1 mouse cellular context compared by ENCODE assay signal in the genomic region with DNA sequence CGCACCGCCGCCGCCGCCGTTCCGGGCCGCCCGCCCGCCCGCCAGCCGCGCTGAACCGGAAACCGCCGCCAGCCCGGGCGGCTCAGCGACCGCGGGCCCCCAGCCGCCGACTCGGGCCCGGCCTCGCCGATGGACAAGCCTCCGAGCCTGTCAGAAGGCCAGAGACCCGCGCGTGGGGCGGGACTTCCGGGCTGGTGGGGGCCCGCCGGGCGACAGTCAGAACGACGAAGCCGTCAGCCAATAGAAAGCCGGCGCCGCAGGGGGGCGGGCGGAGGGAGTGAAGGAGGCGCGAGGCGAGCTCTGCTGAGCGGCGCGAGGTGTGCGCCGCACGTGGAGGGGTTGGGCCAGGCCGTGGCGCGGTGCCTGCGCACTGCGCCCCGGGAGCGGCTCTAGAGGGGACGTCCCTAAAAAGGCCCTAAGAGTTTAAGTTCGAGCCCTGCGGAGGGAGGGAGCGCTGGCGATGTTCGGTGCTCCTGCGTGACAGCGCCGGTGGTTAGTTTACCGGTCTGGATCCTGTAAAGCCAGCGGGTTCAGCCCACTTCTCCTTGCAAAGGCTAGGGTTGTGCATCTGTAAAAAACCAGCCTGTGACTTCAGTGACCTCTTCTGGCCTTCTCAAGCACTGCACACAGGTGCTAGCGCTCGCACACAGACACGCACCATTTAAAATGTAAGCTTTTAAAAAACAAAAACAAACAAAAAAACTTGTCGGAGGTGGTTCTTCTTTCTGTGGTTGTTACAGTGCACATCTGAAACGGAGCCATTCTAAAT.
TF ChIP-seq lines count a peak whose summit lies in the region.

A gene (minus strand): TSS at position 53 of the 769 bp plus-strand sequence.

TF ChIP-seq in CH12.LX, 34 proteins besides CTCF, POLR2A, EP300 and RAD21 (continued from another document):
- TF ChIP-seq MYC (IDR thresholded peaks at IDR 0.05; ENCODE audit: low read depth, low read length) (peak; percentile 97), ETS1 (conservative IDR thresholded peaks at IDR 0.05; ENCODE audit: low read depth, low read length) (0 out of 2 replicates have a peak, but pooled peaks have one; percentile 37), SMC3 (IDR thresholded peaks at IDR 0.05; ENCODE audit: low read depth, low read length) (peak; percentile 25; the same call in 1 of the 2 replicates), SIN3A (IDR thresholded peaks at IDR 0.05; ENCODE audit: low read length) (peak; percentile 17; the same call in 1 of the 2 replicates), MAX (IDR thresholded peaks at IDR 0.05; ENCODE audit: low read length) (peak; percentile 99), MXI1 (IDR thresholded peaks at IDR 0.05; ENCODE audit: low read depth, low read length) (peak; percentile 93; the same call in 1 of the 2 replicates), GABPA (IDR thresholded peaks at IDR 0.05; ENCODE audit: insufficient replicate concordance, low read depth, low read length) (no peak), JUND (conservative IDR thresholded peaks at IDR 0.05; ENCODE audit: low read depth, low read length) (no peak), PAX5 (IDR thresholded peaks at IDR 0.05; ENCODE audit: low read length) (no peak), E2F4 (IDR thresholded peaks at IDR 0.05; ENCODE audit: insufficient replicate concordance, low read depth, low read length) (peak; percentile 54; the same call in 1 of the 2 replicates), TCF12 (IDR thresholded peaks at IDR 0.05; ENCODE audit: low read depth, low read length) (peak; percentile 55), KAT2A (IDR thresholded peaks at IDR 0.05; ENCODE audit: insufficient replicate concordance, low read length) (peak; percentile 43; the same call in 1 of the 2 replicates)
TF ChIP-seq in CH12.LX: peak in this region for 17.
